Mouse (Mus musculus) midbrain, embryonic 16.5 days (tissue): ENCODE measurements around the gene Espnl. TPM values are rescaled to one million over a fixed set of nuclear protein-coding genes. Genes with fewer than 3 reads are reported as not detected.

Experiments
- ATAC-seq: fragments of 200-750 bp; cut with Nextera tagmentation; 2 replicates; pipeline ENCODE4 v1.8.0; 2017; ENCODE audit warnings: moderate TSS enrichment
- H3K27ac ChIP-seq: fragments of 300-500 bp; sonication (generic); 2 replicates; pipeline ENCODE4 v1.5.1; 2014; ENCODE audit warnings: mild to moderate bottlenecking, low read length, mixed read lengths
- H3K27me3 ChIP-seq: fragments of 300-500 bp; sonication (generic); 2 replicates; pipeline ENCODE4 v1.6.1; 2014; ENCODE audit warnings: low read depth, low read length, mixed read lengths; ENCODE audit not compliant: control insufficient read depth, insufficient read depth
- H3K36me3 ChIP-seq: fragments of 300-500 bp; sonication (generic); 2 replicates; pipeline ENCODE4 v1.6.1; 2014; ENCODE audit warnings: mild to moderate bottlenecking, low read length, moderate library complexity, mixed read lengths; ENCODE audit not compliant: control insufficient read depth, insufficient read depth
- H3K4me1 ChIP-seq: fragments of 300-500 bp; sonication (generic); 2 replicates; pipeline ENCODE4 v1.6.1; 2014; ENCODE audit warnings: mild to moderate bottlenecking, low read length, mixed read lengths; ENCODE audit not compliant: control insufficient read depth, insufficient read depth
- H3K4me2 ChIP-seq: fragments of 300-500 bp; sonication (generic); 2 replicates; pipeline ENCODE4 v1.6.1; 2014; ENCODE audit warnings: mild to moderate bottlenecking, low read length, mixed read lengths
- H3K4me3 ChIP-seq: fragments of 300-500 bp; sonication (generic); 2 replicates; pipeline ENCODE4 v1.5.1; 2014; ENCODE audit warnings: low read depth, mild to moderate bottlenecking, low read length, moderate library complexity, mixed read lengths
- H3K9ac ChIP-seq: fragments of 300-500 bp; sonication (generic); 2 replicates; pipeline ENCODE4 v1.6.1; 2014; ENCODE audit warnings: low read depth, low read length, mixed read lengths
- H3K9me3 ChIP-seq: fragments of 300-500 bp; sonication (generic); replicated peaks from 2 replicates; pipeline ENCODE4 v1.6.1; 2014; ENCODE audit warnings: mild to moderate bottlenecking, low read length, mixed read lengths; ENCODE audit not compliant: control insufficient read depth, poor library complexity, severe bottlenecking
- WGBS: fragments of 180-500 bp; shearing (Covaris S2); extraction: QIAGEN DNeasy Blood & Tissue Kit; methylation state at CpG from one replicate; pipeline ENCODE4 v1.1.7; 2014; 5-methylcytosine and 5-hydroxymethylcytosine counted together
- polyA plus RNA-seq: library from polyadenylated mRNA; unstranded; fragments of >200 nt; fragmentation: Nextera tagmentation; extraction: Ambion mirVana; gene quantifications from 2 replicates; pipeline ENCODE4 v1.2.1, GENCODE M21; 2015

Gene Espnl
- polyA plus RNA-seq, 1 experiment from 2014 or later: 0.13 TPM

GRCm38 (mm10) chr1:91312273-91312672, 9.6 kb upstream of the Espnl start:
- H3K9ac ChIP-seq: no peak overlapping the region
- ATAC-seq: no peak
- no peaks in the 10 kb centered on the region for H3K27me3 ChIP-seq
- no peak overlapping the region for H3K4me2 ChIP-seq
- no peak overlapping the region for H3K27ac ChIP-seq
- H3K9me3 ChIP-seq: no peaks in the 10 kb centered on the region
- WGBS: 99% methylated on average over 4 of the region's 4 CpGs
- H3K4me3 ChIP-seq: no peak overlapping the region
- no peaks in the 10 kb centered on the region; the same call in 1 of the 2 replicates for H3K4me1 ChIP-seq
- H3K36me3 ChIP-seq: peaks cover 9% of the 10 kb centered on the region; the same call in 1 of the 2 replicates

- H3K4me3 ChIP-seq: no peak overlapping the region
- H3K4me2 ChIP-seq: no peak overlapping the region
- no peak overlapping the region for H3K27ac ChIP-seq
- no peak for ATAC-seq
- H3K27me3 ChIP-seq: no peaks in the 10 kb centered on the region
- no peaks in the 10 kb centered on the region; the same call in 1 of the 2 replicates for H3K4me1 ChIP-seq
- 34% methylated on average over 5 of the region's 5 CpGs for WGBS
- no peak overlapping the region for H3K9ac ChIP-seq
- no peaks in the 10 kb centered on the region for H3K9me3 ChIP-seq
- H3K36me3 ChIP-seq: peaks cover 9% of the 10 kb centered on the region; the same call in 1 of the 2 replicates
Measured at GRCm38 (mm10) chr1:91313251-91313650, 8.6 kb upstream of the Espnl start.

DNA sequence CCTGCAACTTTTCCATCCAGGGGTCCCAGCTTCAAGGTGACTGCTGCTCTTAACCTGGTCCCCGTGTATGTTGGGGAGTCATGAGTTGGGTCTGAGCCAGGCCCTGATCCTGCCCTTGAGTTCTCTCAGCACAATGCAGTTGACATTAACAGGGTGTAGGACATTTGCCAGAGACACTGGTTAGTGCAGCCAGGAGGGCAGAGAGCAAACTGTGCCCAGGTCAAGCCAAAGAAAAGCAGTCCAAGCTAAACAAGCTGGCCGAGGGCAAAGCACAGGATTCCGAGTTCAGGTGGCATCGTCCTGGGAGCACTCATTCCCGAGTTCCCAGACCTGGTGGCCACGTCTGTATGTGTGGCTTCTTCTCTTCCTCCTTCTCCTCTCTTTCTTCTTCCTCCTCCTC, 4.2 kb upstream of the Espnl start:
- no peak for ATAC-seq
- H3K27ac ChIP-seq: no peak overlapping the region
- no peaks in the 10 kb centered on the region; the same call in 1 of the 2 replicates for H3K4me1 ChIP-seq
- no peaks in the 10 kb centered on the region for H3K27me3 ChIP-seq
- 92% methylated on average over 6 of the region's 6 CpGs for WGBS
- no peak overlapping the region for H3K4me2 ChIP-seq
- no peak overlapping the region for H3K9ac ChIP-seq
- no peaks in the 10 kb centered on the region; the same call in 1 of the 2 replicates for H3K36me3 ChIP-seq
- no peaks in the 10 kb centered on the region for H3K9me3 ChIP-seq
- no peak overlapping the region for H3K4me3 ChIP-seq

GRCm38 (mm10) chr1:91324646-91325045, 2.8 kb downstream of the Espnl start:
- Histone ChIP-seq H3K4me1 (no peaks in the 10 kb centered on the region), H3K4me3 (no peak overlapping the region), H3K27me3 (no peaks in the 10 kb centered on the region), H3K9me3 (no peaks in the 10 kb centered on the region), H3K36me3 (no peaks in the 10 kb centered on the region), H3K27ac (no peak overlapping the region), H3K4me2 (no peak overlapping the region), H3K9ac (no peak overlapping the region)
- 68% methylated on average over 2 of the region's 2 CpGs for WGBS
- no peak for ATAC-seq

DNA sequence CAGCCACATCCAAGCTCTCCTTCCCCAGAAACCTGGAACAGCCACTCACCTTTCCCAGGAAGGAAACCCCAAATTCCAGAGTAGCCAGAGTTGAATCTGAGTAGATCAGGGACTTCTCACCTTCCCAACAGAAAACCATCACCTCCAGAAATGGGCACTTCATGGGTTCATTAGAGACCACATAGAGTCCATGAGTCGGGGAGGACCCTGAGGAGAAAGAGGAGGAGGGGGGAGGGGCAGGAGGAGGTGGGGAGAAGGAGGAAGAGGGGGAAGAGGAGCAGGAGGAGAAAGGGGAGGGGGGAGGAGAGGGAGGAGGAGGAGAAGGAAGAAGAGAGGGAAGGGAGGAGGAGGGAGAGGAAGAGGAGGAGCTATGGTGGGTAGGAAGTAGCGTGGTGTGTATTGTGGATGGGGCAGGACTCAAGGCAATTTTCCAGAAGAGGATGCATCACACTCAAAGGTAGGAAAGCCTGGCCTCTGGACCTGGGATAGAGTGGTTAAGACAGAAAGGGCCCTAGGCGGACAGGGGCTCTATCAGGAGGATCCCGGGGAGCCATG, 3.7 kb downstream of the Espnl start:
- WGBS: 71% methylated on average over 4 of the region's 4 CpGs
- ATAC-seq: no peak

DNA sequence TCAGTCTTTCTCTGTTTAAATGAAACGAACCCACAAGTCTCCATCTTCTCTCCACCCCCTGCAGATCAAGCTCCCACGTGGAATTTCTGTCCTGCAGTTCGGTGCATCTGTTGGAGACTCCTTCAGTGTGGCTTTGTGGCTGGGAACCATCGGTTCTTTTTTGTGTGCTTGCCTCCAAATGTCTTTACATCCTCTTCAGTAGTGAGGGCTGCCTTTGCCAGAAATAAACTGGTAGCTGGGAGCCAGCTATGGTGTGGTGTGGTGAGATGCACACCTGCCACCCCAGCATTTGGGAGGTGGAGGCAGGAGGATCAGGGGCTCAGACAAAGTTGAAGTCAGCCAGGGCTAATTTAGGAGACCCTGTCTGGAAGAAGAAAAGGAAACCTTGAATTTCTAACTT, 10.2 kb downstream of the Espnl start:
- Histone ChIP-seq H3K4me3 (no peak overlapping the region), H3K4me2 (no peak overlapping the region), H3K27me3 (no peaks in the 10 kb centered on the region), H3K27ac (no peak overlapping the region), H3K9me3 (no peaks in the 10 kb centered on the region), H3K4me1 (no peaks in the 10 kb centered on the region), H3K36me3 (no peaks in the 10 kb centered on the region), H3K9ac (no peak overlapping the region)
- ATAC-seq: no peak
- WGBS: 53% methylated on average over 4 of the region's 4 CpGs

More for the DNA sequence above, 3.7 kb downstream of the Espnl start:
- no peaks in the 10 kb centered on the region for H3K36me3 ChIP-seq
- H3K9ac ChIP-seq: no peak overlapping the region
- H3K27ac ChIP-seq: no peak overlapping the region
- H3K9me3 ChIP-seq: no peaks in the 10 kb centered on the region
- H3K4me3 ChIP-seq: no peak overlapping the region
- H3K27me3 ChIP-seq: no peaks in the 10 kb centered on the region
- H3K4me2 ChIP-seq: no peak overlapping the region
- no peaks in the 10 kb centered on the region for H3K4me1 ChIP-seq

DNA sequence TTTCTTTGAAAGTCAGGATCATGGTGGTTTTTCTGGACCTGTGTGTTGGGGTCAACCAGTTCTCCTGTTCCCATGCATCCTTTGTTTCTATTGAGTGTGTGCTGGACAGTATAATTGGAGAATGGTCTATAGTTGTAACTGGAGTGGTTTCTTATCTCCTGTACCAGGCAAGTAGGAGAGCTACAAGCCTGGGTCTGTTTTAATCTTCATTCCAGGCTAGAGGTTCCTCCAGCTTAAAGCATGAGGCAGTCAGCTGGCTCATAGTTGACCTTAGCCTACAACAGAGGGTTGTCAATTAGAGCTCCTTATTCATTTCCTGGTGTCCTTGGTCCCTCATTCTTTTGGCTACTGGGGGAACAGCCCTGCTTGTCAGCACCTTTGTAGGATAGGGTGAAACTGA, 11.7 kb downstream of the Espnl start:
- ATAC-seq: no peak
- no peaks in the 10 kb centered on the region for H3K9me3 ChIP-seq

DNA sequence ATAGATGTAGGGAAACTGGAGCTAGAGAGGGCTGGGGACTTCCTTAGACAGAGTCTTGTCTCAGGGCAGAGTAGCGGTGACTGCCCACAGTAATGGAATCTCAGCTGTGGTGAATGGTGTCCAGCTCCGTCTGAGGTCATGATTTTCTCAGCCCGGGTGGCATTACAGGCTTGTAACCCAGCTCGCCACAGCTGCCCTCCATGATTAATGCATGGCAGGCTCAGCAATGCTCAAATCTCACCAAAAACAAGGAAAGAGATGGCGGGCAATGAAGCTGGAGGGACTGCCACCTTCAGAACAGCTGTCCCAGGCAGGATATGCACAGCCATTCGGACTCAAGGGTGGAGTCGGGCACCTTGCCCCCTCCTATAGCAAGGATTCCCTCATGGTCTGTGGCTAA, 15.5 kb downstream of the Espnl start:
- Histone ChIP-seq H3K27ac (no peak overlapping the region), H3K9me3 (no peaks in the 10 kb centered on the region), H3K36me3 (no peaks in the 10 kb centered on the region), H3K4me1 (no peaks in the 10 kb centered on the region), H3K4me3 (no peak overlapping the region), H3K27me3 (0 out of 2 replicates have a peak, but pooled peaks cover 2% of the 10 kb centered on the region), H3K4me2 (no peak overlapping the region), H3K9ac (no peak overlapping the region)
- 92% methylated on average over 7 of the region's 7 CpGs for WGBS
- ATAC-seq: no peak

More for the DNA sequence above, 11.7 kb downstream of the Espnl start:
- Histone ChIP-seq H3K27ac (no peak overlapping the region), H3K4me1 (no peaks in the 10 kb centered on the region), H3K36me3 (no peaks in the 10 kb centered on the region), H3K4me3 (no peak overlapping the region), H3K27me3 (no peaks in the 10 kb centered on the region), H3K4me2 (no peak overlapping the region), H3K9ac (no peak overlapping the region)

DNA sequence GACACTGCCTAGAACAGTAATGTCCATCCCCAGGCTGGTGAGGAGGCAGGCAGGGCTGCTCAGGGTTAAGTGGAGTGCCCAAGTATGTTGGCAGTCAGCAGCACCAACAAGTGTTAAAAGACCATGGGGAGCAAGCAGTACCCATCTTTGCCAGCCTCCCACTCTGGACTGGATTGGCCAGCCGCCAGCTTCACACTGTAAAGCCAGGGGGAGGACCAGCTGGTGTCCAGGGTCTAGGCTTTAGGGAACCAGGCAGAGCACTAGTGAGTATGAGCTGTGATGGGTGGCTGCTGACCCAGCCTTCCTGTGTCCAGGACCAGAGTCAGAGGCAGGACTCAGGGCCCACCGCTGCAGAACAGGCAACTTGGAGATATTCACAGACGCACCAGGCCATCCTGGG, 22.1 kb downstream of the Espnl start:
- no peaks in the 10 kb centered on the region for H3K9me3 ChIP-seq
- no peak overlapping the region for H3K27ac ChIP-seq
- 76% methylated on average over 3 of the region's 3 CpGs for WGBS
- H3K4me2 ChIP-seq: no peak overlapping the region
- H3K36me3 ChIP-seq: no peaks in the 10 kb centered on the region
- ATAC-seq: no peak
- H3K9ac ChIP-seq: no peak overlapping the region
- peaks cover 40% of the 10 kb centered on the region for H3K27me3 ChIP-seq
- H3K4me1 ChIP-seq: peaks cover 6% of the 10 kb centered on the region; the same call in 1 of the 2 replicates
- H3K4me3 ChIP-seq: no peak overlapping the region
